Mouse (Mus musculus): ENCODE results near the gene Rab3ip. TPM values are rescaled to one million over a fixed set of nuclear protein-coding genes. Genes with fewer than 3 reads are reported as not detected.

Rab3ip gene
- polyA plus RNA-seq, 1 experiment from 2014 or later, result 46.0 TPM

DNA sequence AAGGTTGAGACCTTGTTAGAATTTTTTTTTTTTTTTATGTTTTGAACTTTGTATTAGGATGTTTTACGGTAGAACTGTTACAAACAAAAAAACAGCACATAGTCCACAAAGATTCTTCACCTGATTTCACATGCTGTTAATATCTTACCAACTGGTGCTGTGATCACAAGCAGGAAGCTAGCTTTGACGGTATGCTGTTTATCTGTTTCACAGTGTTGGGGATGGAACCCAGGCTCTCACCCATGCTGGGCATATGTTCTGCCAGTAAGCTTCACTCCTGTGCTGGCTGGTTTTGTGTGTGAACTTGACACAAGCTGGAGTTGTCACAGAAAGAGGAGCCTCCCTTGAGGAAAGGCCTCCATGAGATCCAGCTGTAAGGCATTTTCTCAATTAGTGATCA lies 27.3 kb upstream of the Rab3ip start:
- 62% methylated on average over 2 of the region's 2 CpGs for whole genome bisulfite sequencing
- H3K27me3 ChIP-seq (ENCODE audit: insufficient read depth, poor library complexity, severe bottlenecking), result no peaks in the 10 kb centered on the region
- H3K4me1 ChIP-seq, result peaks cover 10% of the 10 kb centered on the region; the same call in 1 of the 2 replicates
- no peaks in the 10 kb centered on the region for H3K36me3 ChIP-seq
- no peak overlapping the region for H3K4me3 ChIP-seq
- no peak overlapping the region for H3K27ac ChIP-seq
- no peak for DNase-seq (ENCODE audit: low spot score)
- no peaks in the 10 kb centered on the region for H3K9me3 ChIP-seq

DNA sequence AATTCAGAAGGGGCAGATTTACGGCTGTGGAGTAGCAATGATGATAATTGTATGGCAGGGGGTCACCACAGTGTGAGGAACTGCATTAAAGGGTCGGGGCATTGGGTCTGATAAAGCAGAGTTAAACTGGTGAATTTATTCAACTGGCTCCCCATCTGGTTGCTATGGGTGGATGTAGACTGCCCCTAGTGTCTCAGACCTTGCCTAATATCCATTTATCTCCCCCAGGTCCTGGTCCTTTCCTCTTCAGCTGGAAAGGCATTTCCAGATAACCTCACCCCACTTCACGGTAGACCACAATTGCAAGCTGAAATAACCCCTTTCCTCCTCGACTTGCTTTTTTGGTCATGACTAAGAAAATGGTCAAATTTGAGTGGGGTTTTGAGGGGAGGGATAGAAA lies 26.9 kb upstream of the Rab3ip start:
- no peaks in the 10 kb centered on the region for H3K36me3 ChIP-seq
- no peak for DNase-seq (ENCODE audit: low spot score)
- no peaks in the 10 kb centered on the region for H3K27me3 ChIP-seq (ENCODE audit: insufficient read depth, poor library complexity, severe bottlenecking)
- H3K4me1 ChIP-seq, result peaks cover 9% of the 10 kb centered on the region; the same call in 1 of the 2 replicates
- 38% methylated on average over 4 of the region's 4 CpGs for WGBS
- no peak overlapping the region for H3K27ac ChIP-seq
- no peaks in the 10 kb centered on the region for H3K9me3 ChIP-seq
- H3K4me3 ChIP-seq, result no peak overlapping the region

DNA sequence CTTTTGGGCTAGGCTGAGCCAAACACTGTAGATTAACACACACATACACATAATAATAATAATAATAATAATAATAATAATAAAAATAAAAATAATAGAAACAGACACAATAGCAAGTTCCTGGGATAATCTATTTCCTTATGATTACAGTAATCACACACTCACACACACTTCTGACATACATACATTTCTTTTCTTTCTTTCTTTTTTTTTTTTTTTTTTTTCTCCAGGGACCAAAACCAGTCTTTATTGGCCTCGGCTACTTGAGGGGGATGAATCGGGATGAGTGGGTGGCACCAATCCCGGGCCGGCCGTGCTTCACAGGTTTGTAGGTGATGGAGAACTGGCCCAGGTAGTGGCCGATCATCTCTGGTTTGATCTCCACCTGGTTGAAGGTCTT lies 21.9 kb upstream of the Rab3ip start, which contains the start of gene Gm10271:
TSS of gene Gm10271 (minus strand) at position 101 of the 400 bp plus-strand sequence.
- no peaks in the 10 kb centered on the region for H3K9me3 ChIP-seq
- H3K4me1 ChIP-seq, result no peaks in the 10 kb centered on the region
- H3K27me3 ChIP-seq (ENCODE audit: insufficient read depth, poor library complexity, severe bottlenecking), result no peaks in the 10 kb centered on the region
- H3K27ac ChIP-seq, result no peak within 1 kb of the TSS
- H3K4me3 ChIP-seq, result no peak within 1 kb of the TSS
- WGBS, result 85% methylated on average over 6 of the region's 6 CpGs
- H3K36me3 ChIP-seq, result no peaks in the 10 kb centered on the region
- no peak for DNase-seq (ENCODE audit: low spot score)

DNA sequence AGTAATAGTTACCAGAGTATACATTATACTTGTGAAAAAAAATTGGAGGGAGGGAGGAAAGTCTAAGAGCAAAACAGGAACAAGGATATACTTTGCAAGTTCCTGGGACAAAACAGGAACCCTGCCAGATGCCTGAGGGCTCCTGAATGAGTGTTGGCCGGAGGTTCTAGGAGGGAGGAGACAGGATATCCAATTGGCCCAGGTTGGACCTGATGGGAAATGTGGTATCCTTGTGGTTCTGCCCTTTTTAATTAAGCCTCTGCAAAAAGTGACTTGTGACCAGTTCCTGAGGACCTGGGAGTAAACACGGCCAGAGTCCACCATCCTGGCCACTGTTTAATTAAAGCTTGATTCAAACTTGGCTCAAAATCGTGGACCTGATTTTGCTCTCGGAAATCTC lies 18.2 kb upstream of the Rab3ip start:
- peaks cover 17% of the 10 kb centered on the region for H3K4me1 ChIP-seq
- WGBS, result 87% methylated on average over 4 of the region's 4 CpGs

DNA sequence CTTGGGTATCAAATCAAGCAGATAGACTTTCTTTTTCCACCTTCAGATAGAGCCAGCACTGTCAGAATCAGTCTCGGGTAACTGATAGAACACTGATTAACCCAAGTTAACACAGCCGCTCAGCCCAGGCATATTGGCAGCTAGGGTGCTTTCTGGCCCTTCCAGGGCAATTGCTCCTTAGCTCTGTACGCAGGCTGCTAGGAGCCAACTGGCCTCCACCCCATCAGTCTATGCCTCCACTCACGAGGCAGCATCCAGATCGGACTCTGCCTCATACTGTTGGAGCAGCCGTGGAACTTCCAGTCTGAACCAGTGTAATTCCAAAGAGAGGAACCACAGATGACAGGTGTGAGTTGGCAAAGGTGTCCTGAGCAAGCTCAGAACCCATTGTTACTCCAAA lies 15.5 kb upstream of the Rab3ip start:
- 67% methylated on average over 6 of the region's 6 CpGs for WGBS
- no peak overlapping the region for H3K4me3 ChIP-seq
- no peaks in the 10 kb centered on the region for H3K9me3 ChIP-seq
- H3K27me3 ChIP-seq (ENCODE audit: insufficient read depth, poor library complexity, severe bottlenecking), result no peaks in the 10 kb centered on the region
- DNase-seq (ENCODE audit: low spot score), result no peak
- H3K4me1 ChIP-seq, result peaks cover 20% of the 10 kb centered on the region
- no peaks in the 10 kb centered on the region for H3K36me3 ChIP-seq
- 0 out of 2 replicates have a peak overlapping the region, but pooled peaks have one; percentile 59 for H3K27ac ChIP-seq

More for the DNA sequence above, 18.2 kb upstream of the Rab3ip start:
- no peaks in the 10 kb centered on the region for H3K27me3 ChIP-seq (ENCODE audit: insufficient read depth, poor library complexity, severe bottlenecking)
- H3K4me3 ChIP-seq, result no peak overlapping the region
- no peak for DNase-seq (ENCODE audit: low spot score)
- H3K9me3 ChIP-seq, result no peaks in the 10 kb centered on the region
- no peak overlapping the region for H3K27ac ChIP-seq
- H3K36me3 ChIP-seq, result no peaks in the 10 kb centered on the region

DNA sequence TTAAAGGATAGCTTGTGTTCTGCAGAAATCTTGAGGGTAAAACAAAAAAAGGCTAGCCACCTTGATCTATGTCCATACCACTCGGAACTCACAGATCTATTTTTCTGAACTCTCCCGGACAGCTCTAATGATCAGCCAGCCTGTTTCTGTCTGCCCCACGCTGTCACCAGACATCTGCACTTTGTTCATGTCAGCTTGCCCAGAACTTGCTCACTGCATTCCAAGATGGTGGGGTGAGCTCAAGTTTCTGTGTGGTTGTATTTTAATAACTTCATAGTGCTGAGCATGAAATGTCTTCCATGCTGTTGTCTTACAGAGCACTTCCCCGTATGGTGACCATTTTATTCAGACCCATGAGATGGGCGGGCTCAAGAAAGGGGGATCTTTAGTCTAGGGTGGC lies 14.7 kb upstream of the Rab3ip start:
- DNase-seq (ENCODE audit: low spot score), result peak; percentile 83
- H3K27me3 ChIP-seq (ENCODE audit: insufficient read depth, poor library complexity, severe bottlenecking), result no peaks in the 10 kb centered on the region

DNA sequence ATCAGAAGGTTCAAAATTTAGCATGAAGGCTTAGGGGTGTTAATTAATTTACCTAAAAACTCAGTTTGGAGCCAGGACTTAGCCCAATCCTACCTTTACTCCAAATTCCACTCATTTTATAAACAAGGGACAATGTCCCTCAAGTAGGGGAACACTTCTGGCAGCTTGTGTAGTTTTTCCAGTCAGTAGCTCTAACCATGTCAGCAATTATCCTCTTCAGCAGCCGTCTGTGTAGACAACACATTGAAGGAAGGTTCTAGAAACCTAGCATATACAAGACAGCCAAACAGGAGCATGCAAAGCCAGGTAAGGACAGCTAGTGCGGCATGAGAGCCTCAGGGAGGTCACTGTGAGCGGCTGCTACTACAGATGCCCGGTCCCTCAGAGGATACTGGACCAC lies 14.0 kb upstream of the Rab3ip start:
- Histone ChIP-seq H3K4me3 (no peak overlapping the region), H3K36me3 (no peaks in the 10 kb centered on the region), H3K27ac (peak overlapping the region; percentile 37; the same call in 1 of the 2 replicates), H3K4me1 (peaks cover 20% of the 10 kb centered on the region), H3K9me3 (no peaks in the 10 kb centered on the region), H3K27me3 (ENCODE audit: insufficient read depth, poor library complexity, severe bottlenecking) (no peaks in the 10 kb centered on the region)
- WGBS, result 75% methylated on average over 4 of the region's 4 CpGs
- DNase-seq (ENCODE audit: low spot score), result no peak

More for the DNA sequence above, 14.7 kb upstream of the Rab3ip start:
- 43% methylated on average over 5 of the region's 5 CpGs for WGBS
- H3K4me1 ChIP-seq, result peaks cover 20% of the 10 kb centered on the region
- H3K4me3 ChIP-seq, result no peak overlapping the region
- H3K27ac ChIP-seq, result peak overlapping the region; percentile 59; the same call in 1 of the 2 replicates
- H3K36me3 ChIP-seq, result no peaks in the 10 kb centered on the region
- no peaks in the 10 kb centered on the region for H3K9me3 ChIP-seq

DNA sequence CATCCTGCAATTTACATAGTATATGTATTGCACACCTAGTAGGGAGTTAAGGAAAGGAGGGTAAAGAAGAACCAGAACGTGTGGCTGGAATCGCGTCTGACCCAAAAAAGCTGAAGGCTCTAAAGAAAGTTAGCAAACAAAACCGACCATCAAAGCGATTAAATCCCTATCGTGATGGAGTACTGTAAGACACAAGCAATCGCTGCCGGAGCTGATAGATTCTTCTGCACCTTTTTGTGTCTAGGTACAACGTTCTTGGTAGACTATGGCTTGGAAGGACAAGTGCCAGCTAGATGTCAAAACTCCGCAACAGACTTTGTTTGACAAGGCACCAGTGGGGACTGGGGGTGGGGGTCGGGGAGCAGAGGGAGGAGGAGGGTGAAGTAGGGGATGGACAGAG lies 13.5 kb upstream of the Rab3ip start:
- DNase-seq (ENCODE audit: low spot score), result no peak
- 78% methylated on average over 11 of the region's 11 CpGs for WGBS
- Histone ChIP-seq H3K4me1 (peaks cover 24% of the 10 kb centered on the region), H3K27me3 (ENCODE audit: insufficient read depth, poor library complexity, severe bottlenecking) (no peaks in the 10 kb centered on the region), H3K36me3 (no peaks in the 10 kb centered on the region), H3K27ac (0 out of 2 replicates have a peak overlapping the region, but pooled peaks have one; percentile 37), H3K4me3 (no peak overlapping the region), H3K9me3 (no peaks in the 10 kb centered on the region)

DNA sequence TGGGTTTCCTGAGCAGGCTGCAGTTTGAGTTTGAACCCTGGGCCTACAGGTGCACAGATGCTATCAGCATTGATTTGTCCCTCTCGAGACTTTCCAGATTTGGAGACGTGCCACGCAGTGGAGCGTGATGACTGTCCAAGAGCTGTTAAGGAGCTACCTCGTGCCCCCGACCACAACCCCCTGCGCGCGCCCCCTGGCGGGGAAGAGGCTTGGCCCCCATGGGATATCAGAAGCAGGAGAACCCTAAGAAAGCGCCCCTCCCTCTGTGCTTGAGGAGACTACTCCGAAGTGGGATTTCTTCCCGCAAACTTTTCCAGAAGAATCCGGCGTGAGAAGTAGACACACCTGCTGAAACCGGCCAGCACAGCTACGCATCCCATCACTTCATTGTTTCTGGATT lies 12.2 kb upstream of the Rab3ip start:
- Histone ChIP-seq H3K4me3 (no peak overlapping the region), H3K9me3 (no peaks in the 10 kb centered on the region), H3K27ac (no peak overlapping the region; the same call in 1 of the 2 replicates), H3K4me1 (peaks cover 24% of the 10 kb centered on the region), H3K27me3 (ENCODE audit: insufficient read depth, poor library complexity, severe bottlenecking) (no peaks in the 10 kb centered on the region), H3K36me3 (no peaks in the 10 kb centered on the region)
- DNase-seq (ENCODE audit: low spot score), result no peak
- WGBS, result 54% methylated on average over 17 of the region's 17 CpGs

DNA sequence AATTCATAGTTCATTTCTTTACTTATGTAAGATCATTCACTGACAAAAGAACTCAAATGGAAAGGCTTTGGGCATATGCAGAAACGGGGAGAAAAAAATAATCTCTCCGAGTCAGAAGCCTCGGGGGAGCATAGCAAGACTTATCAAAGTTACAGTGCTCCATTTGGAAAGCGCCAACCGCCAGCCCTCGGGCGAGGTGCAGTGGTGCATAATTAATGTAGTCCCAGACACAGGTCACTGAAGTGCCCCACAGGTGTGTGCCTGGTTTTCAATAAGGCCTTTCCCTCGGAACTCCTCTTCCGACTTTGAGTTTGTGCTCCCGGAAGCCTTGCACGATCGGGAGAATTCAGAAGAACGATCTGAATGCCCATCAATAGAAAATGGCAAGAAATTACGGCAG lies 11.6 kb upstream of the Rab3ip start:
- 77% methylated on average over 14 of the region's 14 CpGs for WGBS

DNA sequence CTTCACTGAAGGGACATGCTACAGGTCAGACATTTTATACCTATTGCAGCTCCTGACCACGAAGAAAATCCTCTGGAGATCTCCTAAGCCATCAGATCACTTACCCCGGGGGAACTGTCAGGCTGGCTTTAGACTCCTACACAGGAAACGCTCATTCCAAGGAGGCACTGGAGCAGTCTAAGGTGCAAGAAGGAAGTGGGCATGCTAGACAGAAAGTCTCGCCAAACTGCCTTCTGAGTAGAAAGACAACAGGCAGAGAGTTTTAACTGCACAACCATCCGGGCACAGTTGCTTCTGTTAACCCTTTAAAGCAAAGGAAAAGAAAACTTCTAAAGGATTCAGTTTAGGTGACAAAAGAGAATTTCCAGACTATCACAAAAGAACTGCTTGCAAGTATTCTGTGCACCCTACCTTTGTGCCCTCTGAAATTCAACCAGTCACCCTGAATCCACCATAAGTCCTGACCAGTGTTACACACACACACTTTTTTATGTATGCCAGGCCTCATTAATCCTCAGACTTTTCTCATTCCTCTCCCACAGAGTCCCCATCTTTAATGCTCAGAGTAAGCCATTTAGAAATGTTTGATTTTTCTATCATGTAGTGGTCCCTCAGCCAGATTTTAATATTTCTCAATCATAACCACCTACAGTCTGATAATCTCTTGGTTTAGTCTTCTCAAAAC lies 7.4 kb upstream of the Rab3ip start:
- H3K9me3 ChIP-seq, result no peaks in the 10 kb centered on the region
- H3K27ac ChIP-seq, result no peak overlapping the region
- H3K27me3 ChIP-seq (ENCODE audit: insufficient read depth, poor library complexity, severe bottlenecking), result no peaks in the 10 kb centered on the region
- WGBS, result 44% methylated on average over 5 of the region's 5 CpGs
- no peak for DNase-seq (ENCODE audit: low spot score)
- H3K36me3 ChIP-seq, result 0 out of 2 replicates have a peak, but pooled peaks cover 7% of the 10 kb centered on the region
- H3K4me3 ChIP-seq, result no peak overlapping the region
- H3K4me1 ChIP-seq, result peaks cover 7% of the 10 kb centered on the region; the same call in 1 of the 2 replicates

More for the DNA sequence above, 11.6 kb upstream of the Rab3ip start:
- H3K4me3 ChIP-seq, result no peak overlapping the region
- H3K27me3 ChIP-seq (ENCODE audit: insufficient read depth, poor library complexity, severe bottlenecking), result no peaks in the 10 kb centered on the region
- H3K9me3 ChIP-seq, result no peaks in the 10 kb centered on the region
- no peak overlapping the region for H3K27ac ChIP-seq
- no peak for DNase-seq (ENCODE audit: low spot score)
- 0 out of 2 replicates have a peak, but pooled peaks cover 4% of the 10 kb centered on the region for H3K36me3 ChIP-seq
- peaks cover 24% of the 10 kb centered on the region for H3K4me1 ChIP-seq

DNA sequence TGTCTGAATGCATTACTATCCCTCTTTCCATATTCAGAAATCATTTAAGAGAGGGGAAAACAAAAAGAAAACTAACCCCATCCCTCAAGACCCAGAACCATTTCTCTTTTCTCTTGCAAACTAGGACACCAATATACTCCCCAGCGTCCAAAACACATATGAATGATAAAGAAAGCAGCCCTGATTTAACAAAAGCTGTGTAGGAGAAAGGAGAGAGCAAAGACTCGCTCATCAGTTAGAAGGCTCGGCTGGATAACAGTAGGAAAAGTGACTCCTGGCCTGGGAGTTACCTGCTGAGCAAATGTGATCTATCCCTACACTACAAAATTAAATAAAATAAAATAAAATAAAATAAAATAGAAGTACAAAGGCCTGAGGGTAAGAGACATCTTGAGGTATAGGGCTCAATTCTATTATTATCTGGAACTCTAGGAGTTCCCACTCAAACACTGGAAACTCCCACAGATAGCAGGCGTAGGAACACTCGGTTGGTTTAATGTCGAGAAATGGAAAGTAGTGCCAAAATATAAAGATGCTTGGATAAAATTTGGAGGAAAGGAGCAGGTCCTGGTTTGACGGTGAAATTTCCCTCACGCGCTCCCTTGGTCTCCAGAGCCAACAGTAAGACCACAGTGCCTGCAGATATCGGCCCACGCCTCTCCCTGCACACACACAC lies 6.1 kb upstream of the Rab3ip start:
- H3K4me3 ChIP-seq, result no peak overlapping the region
- no peak for DNase-seq (ENCODE audit: low spot score)
- WGBS, result 91% methylated on average over 11 of the region's 11 CpGs
- H3K36me3 ChIP-seq, result 0 out of 2 replicates have a peak, but pooled peaks cover 10% of the 10 kb centered on the region
- no peaks in the 10 kb centered on the region for H3K27me3 ChIP-seq (ENCODE audit: insufficient read depth, poor library complexity, severe bottlenecking)
- peaks cover 4% of the 10 kb centered on the region; the same call in 1 of the 2 replicates for H3K4me1 ChIP-seq
- H3K9me3 ChIP-seq, result no peaks in the 10 kb centered on the region
- H3K27ac ChIP-seq, result no peak overlapping the region

DNA sequence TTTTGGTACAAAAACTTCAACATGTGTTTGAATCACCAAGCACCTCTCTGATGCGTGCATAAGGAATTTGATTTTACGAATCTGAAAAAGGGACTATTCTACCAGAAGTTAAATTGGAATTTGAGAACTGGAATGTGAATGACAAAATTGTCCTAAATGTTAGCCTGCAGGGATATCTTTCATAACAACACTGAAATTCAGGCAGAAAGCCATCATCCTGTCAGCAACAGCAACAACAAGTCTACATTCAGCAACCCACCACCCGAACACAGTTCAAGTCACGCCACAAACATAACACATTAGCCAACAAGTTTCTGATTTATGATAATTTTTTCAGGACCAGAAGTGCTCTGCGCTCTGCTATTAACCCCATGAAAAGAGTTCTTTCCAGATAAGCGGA lies 4.6 kb upstream of the Rab3ip start:
- 90% methylated on average over 6 of the region's 6 CpGs for WGBS
- Histone ChIP-seq H3K27ac (no peak overlapping the region), H3K36me3 (0 out of 2 replicates have a peak, but pooled peaks cover 10% of the 10 kb centered on the region), H3K9me3 (no peaks in the 10 kb centered on the region), H3K27me3 (ENCODE audit: insufficient read depth, poor library complexity, severe bottlenecking) (no peaks in the 10 kb centered on the region), H3K4me1 (peaks cover 7% of the 10 kb centered on the region; the same call in 1 of the 2 replicates), H3K4me3 (no peak overlapping the region)
- DNase-seq (ENCODE audit: low spot score), result no peak
